Mouse (Mus musculus) cerebral cortex, adult 2 months (tissue): ENCODE measurements around the gene G3bp1.

Experiments used
- WGBS: fragments of 180-500 bp; shearing (Covaris S2); methylation state at CpG from one replicate; pipeline ENCODE4 v1.1.7; 2018; 5-methylcytosine and 5-hydroxymethylcytosine counted together

Gene G3bp1

DNA sequence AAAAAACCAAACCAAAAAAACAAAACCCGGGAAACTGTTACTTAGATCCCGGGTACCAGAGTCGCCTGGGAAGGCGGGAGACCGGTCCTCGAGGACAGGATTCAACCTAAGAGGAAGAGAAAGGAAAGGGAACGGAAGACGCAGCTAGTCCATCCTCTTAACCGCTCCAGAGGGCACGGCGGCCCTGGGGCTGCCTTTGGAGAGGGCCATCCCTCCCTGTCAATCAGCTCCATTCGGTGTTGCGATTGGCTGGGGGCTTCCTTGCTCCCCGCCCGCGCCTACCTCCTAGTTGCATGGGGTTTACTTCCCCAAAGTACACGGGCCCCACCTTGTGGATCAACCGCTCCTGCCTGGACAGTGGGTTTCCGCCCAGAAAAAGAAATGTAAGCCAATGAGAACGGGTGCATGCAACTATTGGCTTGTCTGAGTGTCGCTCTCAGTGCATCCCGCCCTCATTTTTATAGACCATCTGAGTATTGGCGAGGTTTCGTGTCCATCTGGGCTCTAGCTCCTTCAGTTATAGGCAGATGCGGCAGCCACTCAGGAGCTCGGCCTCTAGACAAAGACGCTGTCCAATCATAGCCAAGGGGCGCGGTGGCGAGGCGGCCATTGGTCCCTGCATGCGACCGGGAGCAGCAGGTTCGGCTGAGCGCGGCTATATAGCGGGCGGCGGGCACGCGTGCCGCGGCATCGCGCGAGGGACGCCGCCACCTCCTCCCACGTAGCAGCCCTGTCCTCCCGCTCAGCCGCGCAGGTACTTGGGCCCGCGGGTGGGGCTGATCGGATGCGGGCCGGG lies at the start of gene G3bp1:
Gene G3bp1, plus strand, starts transcription at position 638 of the 796 bp plus-strand sequence.
- under 1% methylated on average over 57 of the region's 57 CpGs for WGBS

DNA sequence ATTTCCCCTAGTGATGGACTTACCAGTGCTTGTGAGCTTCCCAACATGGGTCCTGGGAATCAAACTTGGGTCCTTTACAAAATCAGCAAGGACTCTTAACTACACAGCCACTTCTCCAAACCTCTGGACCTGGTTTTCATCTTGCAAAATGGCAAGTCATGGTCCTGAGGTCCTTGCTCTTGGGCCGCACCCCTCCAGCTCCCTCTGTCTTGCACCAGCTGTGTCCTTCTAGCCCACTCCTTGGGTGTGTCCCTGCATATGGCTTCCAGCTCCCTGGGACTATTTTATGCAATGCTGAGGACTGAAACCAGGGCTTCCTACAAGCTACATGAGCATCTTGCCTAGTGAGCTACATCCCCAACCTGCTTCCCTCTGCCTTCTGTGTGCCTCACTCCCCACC lies 46.5 kb upstream of the G3bp1 start, which contains the start of gene Sparc:
Gene Sparc, minus strand, starts transcription at position 206 of the 400 bp plus-strand sequence.
- WGBS: 100% methylated on average over 1 of the region's 1 CpGs

DNA sequence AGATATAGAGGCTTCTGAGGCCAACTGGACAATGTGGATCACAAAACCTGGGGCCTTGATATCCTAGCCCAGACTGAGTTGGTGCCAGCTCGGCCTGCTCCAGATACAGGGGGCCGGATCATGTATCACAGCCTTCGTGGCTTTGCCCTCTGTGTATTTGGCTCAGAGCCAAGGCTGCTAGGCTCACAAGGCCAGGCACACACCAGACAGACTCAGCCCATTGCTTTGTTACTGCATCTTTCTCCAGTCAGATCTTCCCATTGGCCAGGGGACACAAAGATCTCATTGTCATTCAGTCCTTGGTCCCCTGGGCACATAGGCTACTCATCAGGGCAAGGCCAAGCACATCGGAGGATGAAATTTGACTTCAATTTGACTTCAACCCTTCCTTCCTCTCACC lies 45.7 kb upstream of the G3bp1 start:
- WGBS: 57% methylated on average over 4 of the region's 4 CpGs

DNA sequence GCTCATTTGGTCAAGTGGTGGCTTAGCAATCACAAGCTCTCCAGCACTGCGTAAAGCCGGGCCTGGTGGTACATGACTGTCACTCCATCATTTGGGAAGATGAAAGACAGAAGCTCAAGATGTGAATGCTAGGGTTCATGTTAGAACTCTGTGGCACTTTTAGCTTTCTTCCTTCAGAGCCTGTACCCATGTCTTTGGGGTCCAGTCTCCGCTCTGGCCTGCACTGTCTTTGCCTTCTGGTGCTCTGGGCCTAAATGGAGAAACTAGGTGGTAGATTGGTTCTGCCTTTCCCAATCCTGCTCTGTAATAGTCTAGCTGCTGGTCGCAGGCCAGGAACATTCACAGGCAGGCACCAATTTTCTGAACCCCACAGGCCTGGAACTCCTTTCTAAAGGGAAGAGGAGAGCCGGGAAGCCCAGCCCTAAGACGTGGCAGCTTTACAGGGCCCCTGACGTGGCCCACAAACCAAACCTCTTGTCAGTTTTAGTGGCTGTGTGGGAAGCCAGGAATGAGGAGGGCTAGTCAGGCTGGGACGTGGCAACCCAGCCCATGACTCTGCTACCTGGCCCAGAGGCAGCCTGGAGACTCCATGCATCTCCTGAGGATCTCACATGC lies 44.6 kb upstream of the G3bp1 start:
- WGBS: 84% methylated on average over 8 of the region's 8 CpGs

DNA sequence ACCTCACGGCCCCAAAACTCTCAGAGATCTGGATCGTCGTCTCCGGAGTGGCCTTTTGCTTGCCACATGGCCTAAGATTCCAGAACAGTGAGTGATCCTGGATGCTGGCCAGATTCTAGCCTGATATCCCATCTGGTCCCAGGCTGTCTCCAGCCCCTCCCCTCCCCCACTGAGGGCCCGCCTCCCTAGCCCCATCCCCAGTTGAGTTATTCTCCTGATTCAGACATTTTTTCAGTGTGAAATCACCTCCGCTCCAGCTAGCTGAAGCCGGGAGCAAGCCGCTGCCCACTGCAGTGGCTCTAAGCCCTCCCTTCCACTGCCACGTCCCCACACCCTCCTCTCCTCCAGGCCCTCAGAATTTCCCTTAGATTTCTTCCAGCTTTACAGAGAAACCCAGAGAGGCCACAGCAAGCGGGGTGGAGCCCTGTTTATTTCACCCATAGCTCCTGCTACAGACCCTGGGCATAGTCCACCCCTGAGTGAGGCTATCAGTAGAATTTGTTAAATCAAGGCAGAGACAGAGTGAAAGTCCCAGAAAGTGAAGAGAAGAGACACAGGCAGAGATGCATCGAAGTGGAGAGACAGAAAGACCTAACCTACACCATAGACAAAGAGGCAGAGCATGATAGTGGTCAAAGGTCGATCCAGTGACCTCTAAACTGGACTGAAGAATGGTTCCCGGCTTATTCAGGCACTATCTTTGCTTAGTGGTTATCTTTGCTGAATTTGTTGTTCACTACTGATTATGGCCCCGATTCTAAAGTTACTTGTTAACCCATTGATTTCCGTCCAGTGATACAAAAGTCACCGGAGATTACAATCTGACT lies 41.1 kb upstream of the G3bp1 start:
- 51% methylated on average over 16 of the region's 16 CpGs for WGBS

DNA sequence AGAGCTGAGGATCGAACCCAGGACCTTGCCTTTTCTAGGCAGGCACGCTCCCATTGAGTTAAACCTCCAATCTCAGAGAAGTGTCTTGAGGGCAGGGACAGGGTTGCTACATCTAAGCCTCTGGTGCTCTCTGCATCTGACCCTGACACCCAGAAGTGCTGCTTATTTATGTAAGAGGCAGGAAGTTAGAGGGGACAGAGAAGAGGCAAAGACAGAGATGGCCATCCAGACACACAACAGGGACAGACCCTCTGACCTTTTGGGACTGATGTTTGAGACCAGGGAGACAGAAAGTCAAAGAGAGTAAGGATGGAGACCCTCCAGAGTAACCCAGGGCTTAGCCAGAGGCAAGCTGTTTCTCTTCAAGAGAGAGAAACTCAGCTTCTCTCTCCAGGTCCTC lies 39.5 kb upstream of the G3bp1 start:
- 96% methylated on average over 2 of the region's 2 CpGs for WGBS

DNA sequence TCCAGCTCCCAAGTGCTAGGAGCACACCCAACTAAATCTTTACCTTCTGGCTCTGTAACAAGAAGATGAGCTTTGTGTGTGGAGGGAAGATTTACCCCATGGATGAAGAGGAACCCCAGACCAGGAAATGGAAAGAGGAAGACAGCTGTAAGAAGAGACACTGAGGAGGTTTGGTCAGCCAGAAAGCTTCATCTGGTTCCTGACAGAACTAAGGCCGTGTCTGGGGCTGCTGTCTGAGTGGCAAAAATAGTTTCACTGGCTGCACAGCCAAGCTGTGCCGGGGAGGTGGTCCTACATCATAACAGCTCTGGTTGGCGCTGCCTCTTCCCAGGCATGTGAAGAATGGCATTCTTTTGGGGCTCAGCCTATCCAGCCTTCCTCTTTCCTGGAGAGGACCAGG lies 36.5 kb upstream of the G3bp1 start:
- WGBS: 66% methylated on average over 3 of the region's 3 CpGs

DNA sequence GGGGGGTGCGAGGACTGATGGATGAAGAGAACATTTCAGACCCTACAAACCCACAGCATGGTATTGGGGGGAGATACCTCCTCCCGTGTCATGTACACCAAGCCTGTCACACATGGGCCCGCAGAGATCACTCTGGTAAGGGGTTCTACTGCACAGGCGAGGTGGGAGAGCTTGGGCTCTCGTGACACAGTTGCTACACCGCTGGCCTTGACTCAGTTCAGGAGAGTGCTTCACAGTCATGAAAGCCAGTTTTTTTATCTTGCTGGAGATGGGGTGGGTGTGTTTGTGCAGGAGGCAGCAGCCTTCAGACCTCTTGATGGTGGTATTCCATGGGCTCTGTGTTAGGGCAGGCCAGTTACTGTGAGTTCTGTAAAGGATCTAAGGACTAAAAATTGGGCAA lies 33.4 kb upstream of the G3bp1 start:
- WGBS: 95% methylated on average over 6 of the region's 6 CpGs

DNA sequence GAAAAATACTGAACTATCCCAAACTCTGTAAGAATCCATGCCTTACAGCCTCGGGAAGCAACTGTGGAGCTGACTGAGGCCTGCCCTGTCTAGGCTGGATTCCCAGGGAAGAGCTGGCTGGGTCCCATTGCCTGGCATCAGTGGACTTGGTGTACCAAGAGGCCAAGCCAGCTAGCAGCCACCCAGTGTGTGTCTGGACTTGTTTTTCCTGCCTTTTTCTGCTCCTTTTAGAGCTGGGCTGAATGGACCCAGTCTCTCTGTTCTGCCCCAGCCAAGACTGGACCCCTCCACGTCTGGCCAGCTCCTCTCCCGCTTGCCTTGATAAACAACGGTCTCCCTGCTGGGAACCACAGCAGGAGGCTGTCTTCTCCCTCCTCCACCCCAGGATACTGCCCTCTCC lies 31.5 kb upstream of the G3bp1 start:
- 60% methylated on average over 4 of the region's 4 CpGs for WGBS

DNA sequence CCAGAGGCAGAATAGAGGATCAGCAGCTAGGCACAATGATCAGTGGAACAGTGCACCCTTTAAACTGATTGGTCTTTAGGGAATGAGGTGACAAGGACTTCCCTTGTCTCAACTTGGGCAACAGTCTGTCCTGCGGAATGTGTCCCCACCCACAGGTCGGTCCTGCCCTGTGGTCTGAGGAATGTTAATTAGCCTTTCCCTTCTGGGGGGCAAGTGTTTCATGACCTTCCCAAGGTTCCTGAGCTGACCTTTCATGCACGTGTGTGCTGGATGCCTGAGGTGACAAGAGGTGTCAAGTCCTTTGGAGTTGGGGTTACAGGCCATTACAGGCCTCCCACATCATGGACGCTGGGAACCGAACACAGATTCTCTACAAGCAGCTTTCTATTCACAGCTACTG lies 29.8 kb upstream of the G3bp1 start:
- 80% methylated on average over 5 of the region's 5 CpGs for WGBS

DNA sequence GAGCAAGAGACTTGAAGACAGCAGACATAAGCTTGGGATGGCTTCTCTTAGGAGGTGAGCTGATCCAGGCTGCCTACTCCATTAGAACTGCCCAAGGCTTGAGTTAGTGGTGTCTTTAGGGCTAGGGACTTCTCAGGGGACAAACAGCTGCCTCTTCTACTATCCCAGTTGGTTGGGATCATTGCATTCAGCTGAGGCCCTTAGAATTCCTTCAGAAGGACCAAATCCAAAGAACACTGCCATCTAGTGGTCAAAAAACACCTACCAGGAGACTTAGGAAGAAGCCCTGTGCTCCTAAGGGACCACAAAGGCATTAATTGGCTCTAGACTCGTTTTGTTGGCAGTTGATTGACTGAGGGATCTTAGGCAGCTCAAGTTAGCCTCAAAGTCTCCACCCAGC lies 24.7 kb upstream of the G3bp1 start:
- 0% methylated on average over 1 of the region's 1 CpGs for WGBS

DNA sequence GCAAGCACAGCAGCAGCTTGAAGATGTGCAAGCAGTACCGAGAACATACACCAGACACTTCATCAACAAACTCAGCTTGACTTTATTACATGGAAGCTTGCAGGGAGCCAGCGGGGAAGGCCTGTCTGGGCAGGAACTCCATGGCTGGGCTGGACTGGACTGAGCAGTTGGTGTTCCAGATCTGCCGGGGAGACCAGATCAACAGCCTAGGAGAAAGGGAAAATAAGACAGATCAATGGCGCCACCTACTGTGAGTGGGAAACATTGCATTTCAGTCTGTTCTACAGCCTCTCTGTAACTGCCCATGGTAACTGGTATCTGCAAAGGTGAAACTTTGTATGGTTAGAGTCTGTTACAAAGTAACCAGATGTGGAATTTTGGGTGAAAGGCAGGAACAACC lies 22.9 kb upstream of the G3bp1 start:
- WGBS: 19% methylated on average over 4 of the region's 4 CpGs

DNA sequence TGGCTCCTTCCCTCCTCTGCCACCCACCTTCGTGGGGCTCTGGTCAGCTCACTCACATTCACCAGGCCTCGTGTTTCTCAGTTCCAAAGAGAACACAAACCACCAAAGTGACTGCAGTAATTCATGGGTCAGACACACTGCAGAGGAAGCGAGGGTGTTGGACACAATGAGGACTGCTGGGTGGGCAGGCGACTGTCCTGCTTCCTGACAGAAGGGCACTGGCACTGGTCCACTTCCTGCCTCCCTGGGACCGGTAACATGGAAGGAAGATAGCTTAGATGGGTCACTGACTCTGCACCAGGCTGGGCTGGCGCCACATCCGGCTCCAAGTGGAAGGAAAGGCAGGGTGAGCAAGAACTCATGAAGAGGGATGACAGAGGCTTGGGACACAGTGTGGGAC lies 20.0 kb upstream of the G3bp1 start:
- WGBS: 77% methylated on average over 7 of the region's 7 CpGs

DNA sequence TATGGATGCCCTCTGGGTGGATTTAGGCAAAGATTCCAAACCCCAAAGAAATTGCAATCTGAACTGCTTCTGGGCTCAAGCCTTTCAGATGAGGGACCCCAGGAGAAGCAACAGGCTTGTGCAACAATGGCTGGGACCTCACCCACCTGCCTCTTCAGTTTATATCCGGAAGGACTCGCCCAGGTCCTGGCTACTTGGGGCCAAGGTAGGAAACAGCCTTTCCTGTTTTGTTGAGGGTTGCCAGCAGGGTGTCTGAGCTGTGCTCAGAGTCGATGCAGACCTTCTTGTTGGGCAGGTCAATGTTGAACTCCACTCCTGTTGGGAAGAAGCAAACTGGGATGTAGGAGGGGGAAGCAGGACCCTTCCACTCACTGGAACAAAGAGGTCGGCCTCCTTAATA lies 19.2 kb upstream of the G3bp1 start:
- 72% methylated on average over 4 of the region's 4 CpGs for WGBS

DNA sequence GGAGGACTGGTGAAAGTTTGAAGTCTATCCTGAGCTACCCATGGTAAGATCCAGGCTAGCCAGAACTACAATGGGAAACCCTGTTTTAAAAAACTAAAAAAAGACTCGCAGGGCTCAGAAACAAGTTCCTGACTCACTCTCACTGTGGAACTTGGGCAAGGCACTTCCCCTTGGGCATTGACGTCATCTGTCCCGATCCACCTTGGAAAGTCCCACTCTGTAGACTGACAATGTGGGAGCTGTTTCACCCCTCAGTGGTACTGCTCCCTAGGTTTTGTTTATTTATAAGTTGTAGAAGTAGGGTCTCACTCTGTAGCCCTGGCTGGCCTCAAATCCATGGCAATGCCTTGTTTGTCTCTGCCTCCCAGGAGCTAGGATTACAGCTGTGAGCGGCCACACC lies 15.8 kb upstream of the G3bp1 start:
- WGBS: 82% methylated on average over 4 of the region's 4 CpGs

DNA sequence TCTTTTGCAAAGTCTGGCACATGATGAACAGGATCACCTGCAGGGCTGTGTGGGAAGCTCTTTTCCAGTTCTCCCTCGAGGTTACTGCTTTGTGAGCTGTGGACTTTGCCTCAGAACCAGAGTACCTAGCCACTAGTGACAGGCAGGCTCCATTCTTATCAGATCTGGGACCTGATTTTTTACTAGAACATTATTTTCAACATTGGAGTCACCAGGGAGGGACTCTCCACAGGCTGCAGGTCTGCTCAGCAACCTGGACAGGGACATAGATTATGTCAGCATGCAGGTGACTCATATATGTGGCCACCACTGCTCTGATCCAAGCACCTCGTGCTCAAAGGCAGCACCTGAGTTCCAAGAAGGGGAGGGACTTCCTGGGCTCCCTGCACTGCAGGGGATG lies 14.3 kb upstream of the G3bp1 start:
- 72% methylated on average over 2 of the region's 2 CpGs for WGBS

DNA sequence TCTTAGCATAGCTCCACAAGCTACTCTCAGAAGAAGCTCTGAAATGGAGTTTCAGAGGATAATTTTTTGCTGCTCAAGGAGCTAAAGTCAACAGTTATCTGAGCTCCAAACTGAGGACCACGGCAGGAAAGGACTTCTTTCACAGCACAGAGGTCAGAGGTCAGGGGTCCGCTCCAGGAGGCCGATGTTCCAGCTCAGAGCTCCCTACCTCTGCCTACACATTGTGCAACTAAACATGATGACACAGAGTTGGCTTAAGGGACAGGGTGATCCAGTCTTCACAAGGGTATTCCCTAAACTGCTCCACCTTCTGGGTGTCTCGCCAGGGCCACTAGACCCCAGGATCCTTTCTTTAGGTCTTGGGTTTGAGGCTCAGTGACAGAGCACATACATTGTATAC lies 11.0 kb upstream of the G3bp1 start:
- 68% methylated on average over 4 of the region's 4 CpGs for WGBS

DNA sequence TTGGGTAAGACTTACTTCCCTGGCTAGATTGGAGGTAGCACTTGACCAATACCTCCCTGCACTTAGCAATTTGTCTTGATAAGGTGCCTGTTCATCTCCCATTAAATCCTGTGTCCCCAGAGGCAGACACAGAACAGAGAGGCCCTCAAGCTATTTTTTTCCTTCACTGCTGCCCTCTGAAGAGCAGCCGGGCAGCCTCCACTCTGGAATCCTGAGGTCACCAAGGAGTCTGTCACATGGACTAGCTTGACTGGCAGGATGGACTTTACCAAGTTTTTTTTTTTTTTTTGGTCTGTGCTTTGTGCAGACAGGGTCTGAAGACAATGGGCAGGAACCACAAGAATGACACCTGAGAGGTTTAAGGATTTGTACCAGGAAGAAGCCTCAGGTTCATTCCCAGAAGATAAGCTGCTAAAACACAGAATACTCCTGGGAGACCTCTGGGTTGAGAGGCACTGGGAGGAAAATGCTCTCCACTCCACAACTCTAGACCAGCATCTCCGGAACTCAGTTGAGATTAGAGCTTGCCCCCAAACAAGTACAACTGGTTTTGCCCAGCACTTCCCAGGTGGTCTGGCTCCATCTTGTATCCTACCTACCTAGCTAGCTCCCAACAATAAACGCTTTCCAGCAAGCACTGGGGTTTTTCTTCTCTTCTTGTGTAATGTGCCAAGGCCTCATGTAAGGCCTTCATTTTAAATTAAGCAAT lies 9.5 kb upstream of the G3bp1 start:
- WGBS: 31% methylated on average over 3 of the region's 3 CpGs

DNA sequence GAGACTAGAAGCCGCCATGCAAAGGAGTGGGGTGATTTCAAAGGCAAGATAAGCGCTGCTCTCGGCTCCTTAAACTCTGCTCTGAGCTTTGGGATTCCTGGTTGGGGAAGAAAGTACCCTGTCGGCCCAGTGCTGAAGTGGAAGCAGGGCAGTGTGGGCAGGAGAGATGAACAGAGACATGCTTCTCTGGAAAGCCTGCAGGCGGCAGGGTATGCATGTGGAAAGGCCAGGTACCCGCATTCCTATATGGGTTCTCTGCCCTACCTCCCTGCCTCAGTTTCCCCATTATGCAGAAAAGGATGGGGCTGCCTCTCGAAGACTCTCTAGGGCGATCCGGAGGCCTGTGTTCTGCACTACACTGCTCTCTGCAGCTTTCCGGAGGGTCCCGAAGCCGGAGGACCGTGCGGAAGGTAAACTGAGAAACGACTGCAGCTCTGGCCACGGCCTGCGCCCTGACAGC lies 8.9 kb upstream of the G3bp1 start:
- 0% methylated on average over 17 of the region's 17 CpGs for WGBS

DNA sequence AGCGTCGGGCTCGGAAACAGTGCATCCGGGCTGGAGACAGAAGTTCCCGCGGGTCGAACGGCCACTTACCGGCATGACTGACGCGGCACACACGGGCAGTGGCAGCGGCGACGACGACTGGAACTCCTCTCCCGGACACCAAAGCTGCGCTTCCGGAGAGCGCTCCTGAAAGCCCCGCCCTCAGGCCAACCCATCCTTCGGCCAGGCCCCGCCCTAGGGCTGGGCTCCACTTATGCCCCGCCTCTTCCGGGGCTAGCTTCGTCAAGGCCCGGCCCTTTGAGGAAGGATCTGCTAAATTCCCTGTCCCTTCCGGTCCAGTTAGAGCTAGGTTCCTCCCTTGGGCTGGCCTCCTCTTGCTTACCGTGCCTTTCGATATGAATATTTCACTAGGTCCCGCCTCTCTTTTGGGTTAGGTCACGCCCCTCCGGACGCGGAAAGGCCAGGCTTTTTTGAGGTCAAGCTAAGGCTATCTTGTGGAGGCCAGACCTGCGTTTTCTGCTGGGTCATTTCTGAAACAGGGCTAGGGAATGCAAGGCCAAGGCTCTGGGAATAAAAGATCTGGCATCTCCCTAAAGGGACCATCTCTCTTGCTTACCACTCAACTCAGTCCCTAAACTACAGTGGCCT lies 8.4 kb upstream of the G3bp1 start, which contains the start of gene Atox1:
Gene Atox1, minus strand, starts transcription at position 221 of the 627 bp plus-strand sequence.
- 1% methylated on average over 36 of the region's 36 CpGs for WGBS

DNA sequence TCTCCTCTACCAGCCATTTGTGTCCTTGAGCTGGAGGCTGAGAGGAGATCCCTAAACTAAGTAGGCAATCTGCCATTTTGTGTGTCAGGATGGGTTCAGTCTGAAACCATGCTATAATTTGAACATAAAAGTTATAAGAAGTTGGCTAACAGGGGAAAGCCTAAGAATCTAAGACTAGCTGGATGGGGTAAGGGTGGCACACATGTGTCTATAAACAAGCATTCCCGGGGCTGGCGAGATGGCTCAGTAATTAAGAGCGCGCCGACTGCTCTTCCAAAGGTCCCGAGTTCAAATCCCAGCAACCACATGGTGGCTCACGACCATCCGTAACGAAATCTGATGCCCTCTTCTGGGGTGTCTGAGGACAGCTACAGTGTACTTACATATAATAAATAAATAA lies 7.3 kb upstream of the G3bp1 start:
- 95% methylated on average over 9 of the region's 9 CpGs for WGBS
